Comparison of ENCODE assay signal across 8 mouse cellular contexts in the genomic region with DNA sequence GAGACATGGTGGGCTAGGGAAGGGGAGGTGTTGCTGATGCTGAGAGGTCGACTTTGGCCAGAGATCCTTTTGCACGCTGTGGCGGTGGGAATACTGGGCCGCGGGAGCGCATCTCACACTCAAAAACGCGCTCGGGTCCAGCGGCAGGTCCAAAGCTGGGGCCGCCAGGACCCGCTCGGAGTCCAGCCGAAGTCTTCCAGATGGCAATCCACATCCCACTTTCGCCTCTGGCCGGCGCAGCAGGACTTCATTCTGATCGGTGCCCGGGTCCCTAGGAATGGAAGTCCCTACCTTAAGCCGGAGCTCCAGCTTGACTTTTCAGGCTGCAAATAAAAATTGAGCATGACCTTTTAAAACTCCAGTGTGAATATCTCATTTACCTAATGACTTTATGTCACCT. TPM values are rescaled to one million over a fixed set of nuclear protein-coding genes. Genes with fewer than 3 reads are reported as not detected.
DNase-seq lines count a peak whose midpoint lies in the region; ATAC-seq and TF ChIP-seq lines count a peak whose summit lies in the region.

No protein-coding gene starts in this region.

- peak; percentile 19; the same call in 1 of the 2 replicates for ATAC-seq in forebrain, embryonic 13.5 days
- ATAC-seq in intestine, embryonic 16.5 days, result peak; percentile 59
- no peak for ATAC-seq in lung, postnatal 0 days

- H3K4me1 ChIP-seq in ES-Bruce4 (ENCODE audit: control insufficient read depth, insufficient read depth, low read length), result no peaks in the 10 kb centered on the region
- peaks cover 44% of the 10 kb centered on the region for H3K4me1 ChIP-seq in forebrain, embryonic 13.5 days
- no peaks in the 10 kb centered on the region for H3K4me1 ChIP-seq in intestine, embryonic 16.5 days (ENCODE audit: control insufficient read depth, insufficient read depth, low read length)
- no peaks in the 10 kb centered on the region for H3K4me1 ChIP-seq in lung, postnatal 0 days (ENCODE audit: insufficient read depth, low read depth, low read length)

- no peak overlapping the region for H3K27ac ChIP-seq in ES-Bruce4 (ENCODE audit: insufficient read depth, low read length)
- H3K27ac ChIP-seq in forebrain, embryonic 13.5 days, result peak overlapping the region; percentile 80
- peak overlapping the region; percentile 40 for H3K27ac ChIP-seq in intestine, embryonic 16.5 days (ENCODE audit: low read length)
- H3K27ac ChIP-seq in lung, postnatal 0 days (ENCODE audit: low read length), result no peak overlapping the region

- peak overlapping the region; percentile 28; the same call in 1 of the 2 replicates for H3K4me3 ChIP-seq in ES-Bruce4 (ENCODE audit: low read depth, low read length)
- H3K4me3 ChIP-seq in forebrain, embryonic 13.5 days, result peak overlapping the region; percentile 41
- H3K4me3 ChIP-seq in intestine, embryonic 16.5 days (ENCODE audit: low read length), result peak overlapping the region; percentile 46
- peak overlapping the region; percentile 45 for H3K4me3 ChIP-seq in lung, postnatal 0 days (ENCODE audit: low read depth, low read length)

- no peaks in the 10 kb centered on the region for H3K9me3 ChIP-seq in ES-Bruce4 (replicated peaks; ENCODE audit: control insufficient read depth, insufficient read depth, low read length, poor library complexity, severe bottlenecking)
- H3K9me3 ChIP-seq in forebrain, embryonic 13.5 days (replicated peaks), result no peaks in the 10 kb centered on the region
- no peaks in the 10 kb centered on the region for H3K9me3 ChIP-seq in intestine, embryonic 16.5 days (ENCODE audit: control insufficient read depth, low read length)
- H3K9me3 ChIP-seq in lung, postnatal 0 days (ENCODE audit: low read length), result no peaks in the 10 kb centered on the region

- peak; percentile 68 to 89 for DNase-seq in adrenal gland, adult (ENCODE audit: inconsistent age in 2 of 2, low spot score in 1 of 2)
- no peak for DNase-seq in lung, postnatal 0 days (ENCODE audit: low spot score)
- DNase-seq in yolk sac, embryonic 10.5 days (ENCODE audit: low spot score), result peak; percentile 26
- DNase-seq in thymus, postnatal 14 days, result no peak
- no peak for DNase-seq in gastrocnemius, adult 18-20 months (ENCODE audit: low spot score)

- 0% methylated on average over 20 of the region's 20 CpGs for WGBS in forebrain, embryonic 13.5 days
- WGBS in intestine, embryonic 16.5 days, result 2% methylated on average over 20 of the region's 20 CpGs
- WGBS in lung, postnatal 0 days, result under 1% methylated on average over 20 of the region's 20 CpGs

- peaks cover 25% of the 10 kb centered on the region for H3K27me3 ChIP-seq in ES-Bruce4 (ENCODE audit: control insufficient read depth, insufficient read depth, low read length, poor library complexity, severe bottlenecking)
- peaks cover 17% of the 10 kb centered on the region for H3K27me3 ChIP-seq in forebrain, embryonic 13.5 days
- peaks cover 2% of the 10 kb centered on the region; the same call in 1 of the 2 replicates for H3K27me3 ChIP-seq in intestine, embryonic 16.5 days (replicated peaks; ENCODE audit: control insufficient read depth, insufficient read depth, low read length)
- peaks cover 22% of the 10 kb centered on the region; the same call in 1 of the 2 replicates for H3K27me3 ChIP-seq in lung, postnatal 0 days (replicated peaks; ENCODE audit: insufficient read depth, low read length)

- TF ChIP-seq POLR2A in ES-Bruce4 (IDR thresholded peaks at IDR 0.05; ENCODE audit: insufficient read depth, low read length), result no peak

- H3K4me2 ChIP-seq in forebrain, embryonic 13.5 days, result peak overlapping the region; percentile 86
- peak overlapping the region; percentile 58 for H3K4me2 ChIP-seq in intestine, embryonic 16.5 days (ENCODE audit: low read depth, low read length)
- peak overlapping the region; percentile 63 for H3K4me2 ChIP-seq in lung, postnatal 0 days (replicated peaks; ENCODE audit: low read depth, low read length)

- no peaks in the 10 kb centered on the region for H3K36me3 ChIP-seq in ES-Bruce4 (ENCODE audit: control insufficient read depth, insufficient read depth, low read length, poor library complexity, severe bottlenecking)
- H3K36me3 ChIP-seq in forebrain, embryonic 13.5 days (ENCODE audit: poor library complexity, severe bottlenecking), result no peaks in the 10 kb centered on the region
- H3K36me3 ChIP-seq in intestine, embryonic 16.5 days (ENCODE audit: control insufficient read depth, insufficient read depth, low read length), result no peaks in the 10 kb centered on the region
- H3K36me3 ChIP-seq in lung, postnatal 0 days (ENCODE audit: insufficient read depth, low read length), result no peaks in the 10 kb centered on the region

- TF ChIP-seq CTCF in ES-Bruce4 (IDR thresholded peaks at IDR 0.05; ENCODE audit: low read depth, low read length), result no peak
- TF ChIP-seq CTCF in lung, postnatal 0 days (IDR thresholded peaks at IDR 0.05), result peak; percentile 12; the same call in 1 of the 2 replicates

- no peak for TF ChIP-seq EP300 in ES-Bruce4 (IDR thresholded peaks at IDR 0.05; ENCODE audit: insufficient read depth, low read depth, low read length)
- no peak for TF ChIP-seq EP300 in lung, postnatal 0 days (IDR thresholded peaks at IDR 0.05)

- no peak overlapping the region for H3K9ac ChIP-seq in ES-Bruce4 (ENCODE audit: low read depth, poor library complexity, severe bottlenecking)
- H3K9ac ChIP-seq in forebrain, embryonic 13.5 days, result peak overlapping the region; percentile 62
- peak overlapping the region; percentile 63 for H3K9ac ChIP-seq in intestine, embryonic 16.5 days (ENCODE audit: low read depth, low read length)
- no peak overlapping the region for H3K9ac ChIP-seq in lung, postnatal 0 days (replicated peaks; ENCODE audit: low read depth)

RNA-seq across cellular contexts. Expression of a gene that starts 9.8 kb away (rescaled TPM):
- 1.5 and 2.1 TPM in 2 replicates for polyA plus RNA-seq in ES-Bruce4 (2011; ENCODE audit: insufficient read depth, insufficient read length, low read depth, missing spikeins)
- 128 and 130 TPM in 2 replicates for polyA plus RNA-seq in forebrain, embryonic 13.5 days (2015; fragmentation: Nextera tagmentation; extraction: Ambion mirVana)
- polyA plus RNA-seq in intestine, embryonic 16.5 days (2015; fragmentation: Nextera tagmentation; extraction: Ambion mirVana), result 25.7 and 26.8 TPM in 2 replicates
- 12.0 and 16.2 TPM in 2 replicates for polyA plus RNA-seq in lung, postnatal 0 days (2015; fragmentation: Nextera tagmentation; extraction: Ambion mirVana)
- 1 to 10 TPM; 1.3 to 1.4 TPM for total RNA-seq in gastrocnemius, adult 18-20 months (2021)

Comparison
In these comparisons a context has a peak if more than half of its experiments do, and no peak if none do; other contexts are left out.
1. H3K27ac ChIP-seq: peak in forebrain, embryonic 13.5 days (single experiment) and intestine, embryonic 16.5 days (single experiment); none in ES-Bruce4 (single experiment) and lung, postnatal 0 days (single experiment).
2. H3K9ac ChIP-seq: peak in forebrain, embryonic 13.5 days (single experiment) and intestine, embryonic 16.5 days (single experiment); none in ES-Bruce4 (single experiment) and lung, postnatal 0 days (single experiment).
3. DNase-seq: peak in adrenal gland, adult (2 of 2) and yolk sac, embryonic 10.5 days (single experiment); none in lung, postnatal 0 days (single experiment), thymus, postnatal 14 days (single experiment) and gastrocnemius, adult 18-20 months (single experiment).
4. Peak in every context shown above with its lines, with median percentiles within 50 percentile points of each other: H3K4me3 ChIP-seq and H3K4me2 ChIP-seq.